Mouse (Mus musculus) thymus, postnatal 4 days (tissue): ENCODE measurements around the gene Map3k7.
A peak's percentile ranks its signal among the peaks of the same experiment; 100 is the strongest.

Experiments used
- DNase-seq: peaks from one replicate; pipeline ENCODE4 v3.0.0; 2021

The Map3k7 gene

DNA sequence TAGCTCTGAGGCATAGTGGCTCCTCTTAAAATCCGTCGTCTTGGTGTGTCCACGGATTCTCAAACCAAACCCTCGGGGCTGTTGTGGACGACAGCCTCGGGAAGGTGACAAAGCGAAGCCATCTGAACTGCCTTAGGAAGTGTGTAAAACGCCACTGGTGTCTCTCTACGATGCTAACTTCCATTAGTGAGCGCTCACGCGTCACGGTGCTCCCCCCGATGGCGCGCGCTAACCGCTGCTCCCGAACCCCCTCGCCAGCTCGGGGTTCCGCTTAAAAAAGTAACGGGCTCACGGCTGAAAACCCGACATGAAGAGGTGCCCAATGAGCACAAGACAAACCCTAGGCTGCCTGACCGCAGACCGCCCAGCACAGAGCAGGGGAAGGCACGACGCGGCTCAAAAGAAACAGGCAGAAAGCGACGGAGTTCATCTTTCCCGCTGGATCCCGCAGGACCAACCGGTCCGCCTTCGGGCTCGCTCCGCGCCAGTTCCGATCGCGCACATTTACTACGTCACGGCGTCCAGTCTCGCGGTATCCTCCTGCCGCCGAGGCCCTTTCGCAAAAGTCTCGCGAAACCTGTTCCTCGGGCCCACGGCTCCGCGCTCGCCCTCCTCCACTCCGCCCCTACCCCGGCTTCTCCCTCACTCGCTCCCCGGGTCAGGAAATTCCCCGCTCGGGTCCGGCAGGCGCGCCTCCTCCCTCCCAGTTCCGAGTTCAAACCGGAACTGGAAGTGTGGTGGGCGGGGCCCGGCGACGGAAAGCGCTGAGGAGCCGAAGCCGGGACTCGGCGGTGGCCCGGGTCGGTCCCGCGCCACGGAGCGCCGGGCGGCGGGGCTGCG, at the start of gene Map3k7:
Map3k7 (plus strand) TSS at position 744 of the 840 bp plus-strand sequence.
- DNase-seq = peak; percentile 95

DNA sequence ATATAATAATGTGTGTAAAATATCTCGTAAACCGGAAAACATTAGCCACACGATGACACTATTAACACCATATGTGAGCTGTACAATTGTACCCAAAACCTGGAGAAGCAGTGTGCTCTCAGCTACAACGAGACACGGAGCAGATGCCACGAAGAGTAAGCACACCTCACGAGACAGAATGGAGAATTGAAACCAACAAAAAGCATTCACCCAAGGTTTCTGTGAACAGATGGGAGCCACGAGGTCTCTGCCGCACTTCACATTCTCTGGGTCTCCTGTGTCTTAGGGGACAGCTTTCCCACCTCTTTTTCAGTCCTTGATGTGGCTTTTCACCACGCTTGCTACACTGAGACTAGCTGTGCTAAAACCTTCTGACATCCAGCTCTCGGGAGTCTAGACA, 48.8 kb upstream of the Map3k7 start:
- no peak for DNase-seq

GRCm38 (mm10) chr4:31918717-31919116, 45.2 kb upstream of the Map3k7 start:
- no peak for DNase-seq

- no peak for DNase-seq
These were observed 41.7 kb upstream of the Map3k7 start for GRCm38 (mm10) chr4:31922215-31922614.

DNA sequence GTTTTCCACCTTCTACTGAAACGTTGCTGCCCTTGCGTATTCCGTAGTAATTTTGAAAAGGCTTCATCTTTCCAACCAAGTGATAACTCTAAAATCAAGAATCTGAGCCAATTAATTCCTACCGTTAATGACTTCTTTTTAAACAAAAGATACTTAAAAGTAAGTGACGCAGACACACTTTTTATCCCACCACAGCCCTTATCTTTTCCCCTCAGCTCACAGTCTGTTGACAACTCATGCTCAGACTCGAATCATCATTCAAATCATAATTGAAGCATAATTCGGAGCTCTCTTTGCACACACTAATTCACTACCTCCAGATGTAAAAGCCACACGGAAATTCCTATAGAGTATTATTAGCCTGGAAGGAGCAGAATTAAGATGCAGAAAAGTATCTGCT, 40.5 kb upstream of the Map3k7 start:
- no peak for DNase-seq

DNA sequence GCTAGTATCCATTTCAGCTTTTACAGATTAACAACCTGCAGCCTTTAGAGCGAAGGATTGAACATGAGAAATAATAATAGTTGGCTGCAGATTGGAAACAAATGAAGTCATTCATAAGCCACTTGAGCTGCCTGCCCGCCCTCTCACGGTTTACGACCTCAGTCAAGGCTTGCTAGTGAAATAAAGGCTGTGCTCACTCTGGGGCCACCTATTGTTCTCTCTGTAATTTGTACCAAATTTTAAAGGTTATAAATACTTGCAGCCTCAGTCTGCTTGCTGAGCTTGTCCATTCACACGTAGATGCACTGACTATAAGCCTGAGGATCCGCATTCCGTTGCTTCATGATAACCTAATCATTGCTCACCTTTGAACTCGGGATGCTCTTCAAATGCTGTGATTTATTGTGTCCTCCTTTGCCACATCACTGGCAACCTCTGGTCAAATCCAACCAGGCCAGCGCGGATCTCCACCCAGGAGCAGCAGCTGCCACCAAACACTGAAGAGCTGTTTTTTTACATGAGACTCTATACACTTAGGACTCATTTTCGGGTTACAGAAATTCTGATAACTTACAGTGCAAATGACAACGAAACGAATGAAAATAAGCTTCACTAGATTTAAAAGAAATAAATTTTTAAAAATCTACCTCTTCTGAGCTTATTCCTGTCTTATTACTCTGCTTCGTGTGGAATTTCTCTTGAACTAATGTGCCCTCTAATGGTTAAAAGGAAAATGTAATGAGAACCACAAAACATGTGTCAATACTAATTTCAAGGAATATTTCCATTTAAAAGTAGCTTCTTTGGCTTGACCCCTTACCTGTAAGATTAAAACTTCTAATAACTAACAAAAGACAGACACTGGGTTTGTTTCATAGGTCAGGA, 39.4 kb upstream of the Map3k7 start:
- DNase-seq = no peak

- DNase-seq = no peak
These were observed 30.7 kb upstream of the Map3k7 start for GRCm38 (mm10) chr4:31933171-31933570.

GRCm38 (mm10) chr4:31935831-31936306, 28.0 kb upstream of the Map3k7 start:
- DNase-seq = no peak

GRCm38 (mm10) chr4:31936358-31936757, 27.5 kb upstream of the Map3k7 start:
- DNase-seq = no peak

GRCm38 (mm10) chr4:31936911-31937375, 27.0 kb upstream of the Map3k7 start:
- DNase-seq = no peak

DNA sequence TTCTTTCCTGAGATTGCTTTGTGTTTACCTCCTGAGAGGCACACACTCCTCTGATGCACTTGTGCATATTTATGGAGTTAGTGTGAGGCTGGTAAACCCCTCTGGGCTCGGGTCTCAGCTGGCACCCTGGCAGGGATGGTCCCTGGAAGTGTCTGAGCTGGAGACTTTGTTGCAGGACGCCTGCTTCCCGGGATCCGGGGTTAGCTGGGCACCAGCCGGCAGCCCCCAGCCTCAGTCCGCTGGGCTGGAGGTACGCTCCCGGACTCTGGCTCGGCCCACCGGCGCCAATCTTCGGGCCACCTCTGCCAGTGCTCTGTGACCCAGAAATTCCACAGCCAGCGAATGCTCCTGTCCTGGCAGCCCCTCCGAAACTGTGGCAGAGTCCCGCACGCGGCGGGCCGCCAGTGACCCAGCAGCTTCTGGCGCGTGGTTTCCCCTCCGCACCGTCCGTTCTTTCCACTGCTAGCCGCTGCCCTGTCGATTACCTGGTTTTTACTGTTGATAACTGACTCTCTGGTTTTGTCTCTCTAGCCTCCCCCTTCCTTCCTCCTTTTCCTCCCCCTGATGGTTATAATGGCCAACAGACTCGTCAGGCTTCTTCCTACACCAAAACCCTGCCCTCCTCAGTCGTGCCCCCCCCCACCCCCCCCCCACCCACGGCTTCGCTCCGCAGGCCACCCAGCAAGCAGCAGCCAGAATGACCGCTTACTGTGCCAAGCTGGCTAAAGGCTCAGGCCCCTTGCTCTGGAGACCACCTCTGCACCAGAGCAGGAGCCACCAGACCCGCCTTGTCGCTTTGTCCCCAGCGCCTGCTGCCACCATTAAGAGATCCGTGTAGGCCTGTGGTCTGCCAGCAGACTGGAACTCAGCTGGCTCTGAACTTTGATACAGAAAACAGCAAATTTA, 26.3 kb upstream of the Map3k7 start:
- DNase-seq = peak; percentile 9

GRCm38 (mm10) chr4:31938416-31939106, 25.3 kb upstream of the Map3k7 start:
- DNase-seq = no peak

DNA sequence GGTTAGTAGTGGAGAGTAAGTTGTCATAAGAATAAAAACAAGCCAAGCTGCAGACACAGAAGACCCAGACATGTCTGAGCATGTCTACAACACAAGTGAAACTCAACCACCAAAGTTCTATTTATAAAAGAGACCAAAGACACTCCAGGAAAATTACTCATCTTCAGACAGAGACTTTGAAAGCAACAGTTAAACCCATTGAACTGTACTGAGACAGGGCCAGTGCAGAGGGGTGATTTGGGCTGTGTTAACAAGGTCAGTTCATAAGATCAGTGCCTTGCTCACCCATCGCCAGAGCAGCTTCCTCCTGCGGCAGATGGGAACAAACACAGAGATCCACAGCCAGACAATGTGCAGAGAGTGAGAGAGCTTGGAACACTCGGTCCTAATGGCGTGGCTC, 22.3 kb upstream of the Map3k7 start:
- DNase-seq = no peak

DNA sequence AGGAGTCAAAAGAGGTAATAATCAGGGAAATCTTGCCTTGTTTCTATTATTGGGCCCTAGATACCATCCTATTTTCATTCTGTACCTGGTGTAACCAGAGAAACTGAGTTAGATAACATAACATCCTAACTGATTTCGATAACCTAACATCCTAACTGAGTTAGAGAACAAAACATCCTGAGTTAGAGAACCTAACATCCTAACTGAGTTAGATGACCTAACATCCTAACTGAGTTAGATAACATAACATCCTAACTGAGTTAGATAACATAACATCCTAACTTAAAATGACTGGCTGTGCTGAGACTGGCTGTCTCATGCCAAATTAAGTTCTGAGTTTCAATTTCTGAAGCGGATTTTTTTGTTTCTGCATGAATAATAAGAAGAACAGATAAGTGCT, 20.9 kb upstream of the Map3k7 start:
- DNase-seq = no peak

DNA sequence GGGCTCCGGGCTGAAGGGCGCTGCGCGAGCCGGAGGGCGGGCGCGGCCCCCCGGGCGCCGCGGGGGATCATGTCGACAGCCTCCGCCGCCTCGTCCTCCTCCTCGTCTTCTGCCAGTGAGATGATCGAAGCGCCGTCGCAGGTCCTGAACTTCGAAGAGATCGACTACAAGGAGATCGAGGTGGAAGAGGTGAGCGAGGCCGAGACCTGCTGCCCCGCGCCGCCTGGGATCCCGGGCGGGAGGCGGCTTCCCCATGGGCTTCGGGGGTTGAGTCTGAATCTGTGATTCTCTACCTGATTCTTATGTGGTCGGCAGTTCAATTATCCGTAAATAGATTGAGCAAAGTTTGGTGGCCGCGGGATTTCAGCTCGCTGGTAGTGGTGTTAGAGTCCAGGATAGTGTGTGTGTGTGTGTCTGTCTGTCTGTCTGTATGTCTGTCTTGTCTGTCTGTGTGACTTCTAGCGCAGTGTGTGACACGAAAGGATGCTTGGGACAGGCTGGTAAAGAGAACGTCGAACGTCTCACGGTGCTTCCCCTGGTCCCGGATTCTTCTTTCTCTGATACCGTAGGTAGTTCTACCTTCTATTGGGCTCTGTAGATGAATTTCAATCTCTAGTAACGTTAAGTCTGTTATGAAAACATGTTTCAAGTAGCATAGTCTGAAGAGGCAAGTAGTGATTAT, 438 bp downstream of the Map3k7 start:
- DNase-seq = no peak

GRCm38 (mm10) chr4:31965208-31965607, 1.3 kb downstream of the Map3k7 start:
- DNase-seq = no peak

DNA sequence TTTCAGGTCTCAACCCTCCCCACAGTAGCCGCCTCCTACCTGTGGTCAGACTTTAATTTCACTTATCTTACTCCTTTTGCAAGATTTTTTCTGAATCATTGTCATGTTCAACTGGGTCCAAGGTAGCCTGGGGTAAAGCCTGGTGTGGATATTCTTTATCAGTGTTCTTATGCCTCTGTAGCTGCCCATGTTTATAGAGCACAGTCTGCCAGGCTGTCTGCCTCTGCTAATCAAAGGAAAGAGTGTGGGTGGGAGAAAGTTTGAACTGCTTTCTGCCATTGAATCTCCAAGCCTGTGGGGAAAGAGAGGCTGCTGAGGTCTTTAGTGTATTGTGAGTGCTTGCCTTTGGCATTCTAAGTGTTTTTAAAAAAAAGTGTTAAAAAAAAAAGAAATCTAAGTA, 7.5 kb downstream of the Map3k7 start:
- DNase-seq = no peak

- DNase-seq = peak; percentile 36
These were observed 8.3 kb downstream of the Map3k7 start for GRCm38 (mm10) chr4:31972181-31972580.

GRCm38 (mm10) chr4:31975260-31975950, 11.5 kb downstream of the Map3k7 start:
- DNase-seq = no peak

DNA sequence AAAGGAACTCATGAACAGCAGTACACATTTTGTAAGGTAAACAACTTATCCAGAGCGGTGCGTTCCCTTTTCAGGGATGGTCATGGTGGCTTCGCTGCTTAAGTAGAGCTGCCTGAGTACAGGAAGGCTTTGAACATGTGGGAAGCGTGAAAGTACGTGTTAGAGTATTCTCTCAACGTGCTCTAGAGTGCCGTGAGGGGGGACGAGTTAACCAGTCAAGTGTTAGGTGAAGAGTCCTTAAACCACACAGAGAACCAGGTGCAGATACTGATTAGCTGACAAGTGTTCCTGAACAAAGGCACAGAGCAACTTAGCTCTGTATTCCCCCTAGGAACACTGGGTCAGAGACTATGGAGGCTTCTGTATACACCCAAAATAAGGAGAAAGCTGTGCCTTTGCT, 18.0 kb downstream of the Map3k7 start:
- no peak for DNase-seq

DNA sequence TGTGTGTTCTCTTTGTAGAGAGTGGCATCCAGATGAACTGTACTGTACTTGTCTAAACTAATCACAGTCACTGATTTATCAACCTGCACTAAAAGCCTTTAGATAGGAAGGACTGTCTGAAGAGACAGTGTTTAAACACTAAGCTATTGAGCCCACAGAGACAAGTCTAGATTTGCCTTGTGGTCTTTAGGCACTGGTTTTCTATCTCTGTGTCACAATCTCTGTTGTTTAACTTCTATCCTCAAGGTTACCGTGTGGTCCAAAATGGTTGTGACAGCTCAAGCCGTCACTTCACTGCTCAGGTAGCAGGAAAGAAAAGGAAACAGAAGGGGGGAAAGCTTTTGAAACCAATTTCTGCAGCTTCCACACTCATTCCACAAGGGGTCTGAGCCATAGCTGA, 29.5 kb downstream of the Map3k7 start:
- no peak for DNase-seq
